Mouse (Mus musculus): ENCODE measurements around the gene Prcc.
"Not testable (repeated sequence)": the region's sequence is repeated elsewhere in the genome, so short reads cannot be mapped to it uniquely, and the experiment has no call there.

The Prcc gene

DNA sequence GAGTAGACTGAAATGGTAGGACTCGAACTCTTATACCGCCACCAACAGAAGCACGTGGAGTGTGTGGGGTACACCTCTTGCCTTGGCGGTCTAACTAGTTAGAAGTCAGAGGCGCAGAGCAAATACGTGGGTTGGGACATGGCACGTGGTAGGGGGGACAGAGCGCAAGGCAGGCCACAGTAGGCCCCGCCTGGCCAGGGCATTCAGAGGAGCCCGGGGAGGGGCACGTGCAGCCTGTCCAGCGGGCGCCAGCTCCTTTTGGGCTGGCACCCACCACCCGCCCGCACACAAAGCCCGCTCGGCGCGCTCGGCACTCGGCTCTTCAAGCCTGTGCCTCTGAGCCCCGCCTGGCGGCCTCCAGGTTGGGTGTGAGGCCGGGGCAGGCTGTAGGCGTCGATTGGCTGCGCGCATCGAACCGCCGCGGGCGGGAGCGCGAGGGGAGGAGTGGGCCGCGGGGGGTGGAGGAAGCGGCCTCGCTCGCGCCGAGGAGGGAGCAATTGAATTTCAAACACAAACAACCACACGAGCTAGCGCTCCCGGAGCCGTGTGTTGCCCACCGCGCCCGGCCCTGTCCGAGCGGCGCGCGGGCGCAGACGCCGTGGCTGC, 20.6 kb upstream of the Prcc start, which contains the start of gene Hdgf:
Gene Hdgf (plus strand): TSS at position 442 of the 606 bp plus-strand sequence.
- peak; percentile 73 for DNase-seq (ENCODE audit: low spot score)

DNA sequence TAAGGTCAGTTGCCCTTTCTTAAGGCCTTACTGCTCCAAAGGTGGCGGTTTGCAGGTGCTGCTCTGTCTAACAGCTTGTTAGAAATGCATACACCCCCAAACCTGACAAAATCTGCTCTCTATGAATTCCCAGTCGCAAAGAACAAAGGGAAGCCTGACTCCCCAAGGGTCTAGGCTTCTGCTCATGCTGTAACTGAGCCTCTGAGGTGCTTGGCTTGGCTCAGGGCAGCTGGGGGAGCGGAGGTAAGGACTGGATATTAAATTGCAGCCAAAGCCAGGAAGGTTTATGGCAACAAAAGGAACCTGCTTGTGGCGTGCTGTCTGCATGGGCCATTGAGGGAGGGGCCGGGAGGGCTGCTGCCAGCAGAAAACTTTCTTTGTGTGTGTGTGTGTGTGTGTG, 18.4 kb upstream of the Prcc start:
- DNase-seq (ENCODE audit: low spot score): no peak

DNA sequence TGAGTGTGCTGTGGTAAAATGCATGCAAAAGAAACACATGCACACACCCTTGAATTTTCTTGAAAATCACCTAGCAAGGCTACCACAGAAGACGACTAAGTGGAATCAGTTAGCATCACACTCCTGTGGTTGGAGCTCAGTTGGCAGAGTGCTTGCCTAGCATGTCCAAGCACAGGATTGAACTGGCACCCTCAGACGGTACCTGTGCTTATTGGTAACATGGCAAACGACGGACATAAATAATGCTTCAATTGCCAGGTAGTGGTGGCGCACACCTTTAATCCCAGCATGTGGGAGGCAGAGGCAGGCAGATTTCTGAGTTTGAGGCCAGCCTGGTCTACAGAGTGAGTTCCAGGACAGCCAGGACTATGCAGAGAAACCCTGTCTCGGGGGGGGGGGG, 16.6 kb upstream of the Prcc start:
- DNase-seq (ENCODE audit: low spot score): not testable (repeated sequence)

DNA sequence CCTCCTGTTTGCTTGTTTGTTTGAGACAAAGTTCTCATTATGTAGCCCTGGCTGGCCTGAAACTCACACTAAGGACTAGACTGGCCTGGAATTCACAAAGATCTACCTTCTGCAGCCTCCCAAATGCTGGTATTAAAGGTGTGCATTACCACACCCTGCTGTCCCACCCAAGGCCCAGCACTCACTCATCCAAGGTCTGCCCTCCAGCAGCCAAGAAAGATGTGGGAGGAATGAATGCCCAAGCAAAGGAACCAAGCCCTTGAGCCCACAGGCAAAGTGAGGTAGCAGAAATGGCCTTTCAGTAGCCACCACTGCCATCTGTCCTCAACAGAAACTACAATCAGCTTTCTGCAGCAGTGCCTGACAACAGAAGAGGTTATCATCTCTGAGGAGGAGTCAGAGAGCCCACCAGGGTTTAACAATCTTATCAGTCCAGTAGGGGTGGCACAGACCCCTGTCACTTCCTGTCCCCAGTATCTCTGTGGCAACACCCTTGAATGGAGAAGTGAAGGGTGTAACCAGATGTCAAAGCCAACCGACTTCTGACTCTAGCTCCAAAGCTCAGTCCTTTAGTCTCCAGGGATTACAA, 15.7 kb upstream of the Prcc start:
- no peak for DNase-seq (ENCODE audit: low spot score)

DNA sequence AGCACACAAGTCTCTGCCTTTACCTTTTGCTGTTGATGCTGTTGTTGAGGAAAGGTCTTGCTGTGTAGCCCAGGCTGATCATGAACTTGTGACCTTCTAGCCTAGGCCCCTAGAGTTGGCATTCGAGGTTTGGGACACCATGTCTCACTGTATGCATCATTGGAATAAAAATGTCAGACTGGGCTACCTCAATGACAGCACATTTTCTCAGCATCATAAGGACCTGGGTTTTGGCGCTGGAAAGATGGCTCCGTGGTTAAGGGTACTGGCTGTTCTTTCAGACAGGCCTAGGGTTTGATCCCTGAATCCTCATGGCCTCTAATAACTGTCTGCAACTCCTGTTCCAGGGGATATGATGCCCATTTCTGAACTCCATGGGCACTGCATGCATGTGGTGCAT, 14.4 kb upstream of the Prcc start:
- DNase-seq (ENCODE audit: low spot score): no peak

DNA sequence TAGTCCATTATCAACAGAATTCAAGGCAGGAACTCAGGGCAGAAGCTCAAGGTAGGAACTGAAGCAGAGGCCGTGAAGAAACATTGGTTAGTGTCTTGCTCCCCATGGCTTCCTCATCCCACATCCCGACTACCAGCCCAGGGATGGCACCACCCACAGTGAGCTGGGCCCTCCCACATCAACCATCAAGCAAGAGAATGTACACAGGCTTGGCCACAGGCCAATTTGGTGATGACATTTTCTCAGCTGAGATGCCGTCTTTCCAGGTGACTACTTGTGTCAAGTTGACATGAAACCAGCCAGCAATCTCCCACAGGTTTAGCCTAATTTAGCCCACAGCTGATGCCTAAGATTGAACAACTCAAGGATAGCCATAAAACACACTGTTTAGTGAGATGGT, 13.9 kb upstream of the Prcc start:
- DNase-seq (ENCODE audit: low spot score): no peak

DNA sequence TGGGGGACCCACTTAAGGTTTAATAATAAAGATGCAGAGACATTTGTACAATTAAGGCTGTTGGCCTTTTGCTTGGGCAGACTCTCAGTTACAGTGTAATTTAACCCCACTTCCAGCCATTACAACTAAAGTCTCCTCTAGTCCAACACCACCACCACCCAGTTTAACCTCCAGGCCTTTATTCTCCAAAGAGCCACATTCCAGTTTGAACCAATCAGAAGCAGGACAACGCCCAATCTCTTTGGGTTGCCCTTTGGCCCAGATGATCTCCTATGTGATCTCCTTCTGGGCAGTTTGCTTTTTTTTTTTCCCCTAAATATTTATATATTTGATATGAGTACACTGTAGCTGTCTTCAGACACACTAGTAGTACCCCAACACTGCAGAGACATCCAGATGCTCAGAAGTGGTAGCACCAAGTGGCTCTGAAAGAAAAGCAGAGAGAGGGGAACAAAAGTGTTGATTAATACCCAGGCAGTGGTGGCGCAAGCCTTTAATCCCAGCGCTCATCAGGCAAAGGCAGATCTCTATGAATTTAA, 8.0 kb upstream of the Prcc start:
- DNase-seq (ENCODE audit: low spot score): no peak

DNA sequence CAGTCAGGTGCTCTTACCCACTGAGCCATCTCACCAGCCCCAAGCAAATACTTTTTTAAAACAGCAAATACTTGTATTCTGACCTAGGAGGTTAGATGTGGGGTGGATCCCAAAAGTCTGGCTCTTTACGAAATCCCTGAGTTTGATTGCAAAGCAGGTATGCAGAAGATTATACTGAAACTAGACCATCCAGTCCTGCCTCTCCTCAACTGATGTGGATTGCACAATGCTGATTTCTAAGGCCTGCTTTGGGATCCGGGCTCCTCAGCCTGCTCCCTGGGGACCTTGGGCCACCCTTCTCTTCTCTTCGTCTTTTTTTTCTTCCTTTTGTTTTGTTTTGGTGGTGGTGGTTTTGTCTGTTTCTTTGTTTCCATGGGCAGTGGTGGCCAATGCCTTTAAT, 6.1 kb upstream of the Prcc start:
- no peak for DNase-seq (ENCODE audit: low spot score)

DNA sequence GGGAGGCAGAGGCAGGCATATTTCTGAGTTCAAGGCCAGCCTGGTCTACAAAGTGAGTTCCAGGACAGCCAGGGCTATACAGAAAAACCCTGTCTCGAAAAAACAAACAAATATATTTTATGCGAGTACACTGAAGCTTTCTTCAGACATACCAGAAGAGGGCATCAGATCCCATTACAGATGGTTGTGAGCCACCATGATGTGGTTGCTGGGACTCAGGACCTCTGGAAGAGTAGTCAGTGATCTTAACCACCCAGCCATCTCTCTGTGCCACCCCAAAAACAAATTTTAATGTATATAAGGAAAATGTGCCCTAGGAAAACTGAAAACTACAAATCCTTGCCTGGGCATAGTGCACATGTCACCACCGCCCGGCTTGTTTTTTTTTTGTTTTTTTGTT, 2.0 kb upstream of the Prcc start:
- DNase-seq (ENCODE audit: low spot score): not testable (repeated sequence)

DNA sequence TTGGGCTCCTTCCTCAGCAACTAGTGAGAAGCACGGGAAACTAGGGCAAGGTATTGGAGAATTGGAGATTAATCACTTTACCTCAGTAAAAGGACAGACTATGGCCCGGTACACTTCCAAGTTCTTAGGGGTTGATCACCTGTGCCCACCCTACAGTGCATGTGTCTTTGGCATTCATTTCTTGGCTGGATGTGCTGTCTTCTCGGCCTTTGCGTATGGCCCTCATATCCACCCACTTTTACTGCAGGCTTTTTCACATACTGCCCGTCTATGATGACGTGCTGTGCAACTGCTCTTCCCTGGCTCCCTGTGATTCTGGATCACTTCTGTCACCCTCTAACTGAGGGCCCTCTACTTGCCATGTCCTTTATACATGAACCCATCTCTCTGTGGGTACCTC, 1.0 kb upstream of the Prcc start:
- no peak for DNase-seq (ENCODE audit: low spot score)

DNA sequence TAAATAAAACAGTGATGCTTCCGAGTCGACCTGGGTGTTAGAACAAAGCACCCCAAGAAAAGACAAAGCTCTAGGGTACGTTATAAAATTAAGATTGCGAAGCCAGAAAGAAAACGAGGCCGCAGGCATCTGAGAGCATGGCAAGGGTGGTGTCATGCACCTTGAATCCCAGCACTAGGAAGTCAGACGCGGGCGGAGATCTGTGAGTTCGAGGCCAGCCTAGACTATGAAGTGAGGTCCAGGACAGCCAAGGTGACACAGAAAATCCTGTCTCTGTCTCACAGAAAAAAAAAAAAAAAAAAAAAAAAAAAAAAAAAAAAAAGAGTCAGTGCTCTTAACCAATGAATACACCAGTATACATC, 577 bp upstream of the Prcc start:
- DNase-seq (ENCODE audit: low spot score): peak; percentile 15

DNA sequence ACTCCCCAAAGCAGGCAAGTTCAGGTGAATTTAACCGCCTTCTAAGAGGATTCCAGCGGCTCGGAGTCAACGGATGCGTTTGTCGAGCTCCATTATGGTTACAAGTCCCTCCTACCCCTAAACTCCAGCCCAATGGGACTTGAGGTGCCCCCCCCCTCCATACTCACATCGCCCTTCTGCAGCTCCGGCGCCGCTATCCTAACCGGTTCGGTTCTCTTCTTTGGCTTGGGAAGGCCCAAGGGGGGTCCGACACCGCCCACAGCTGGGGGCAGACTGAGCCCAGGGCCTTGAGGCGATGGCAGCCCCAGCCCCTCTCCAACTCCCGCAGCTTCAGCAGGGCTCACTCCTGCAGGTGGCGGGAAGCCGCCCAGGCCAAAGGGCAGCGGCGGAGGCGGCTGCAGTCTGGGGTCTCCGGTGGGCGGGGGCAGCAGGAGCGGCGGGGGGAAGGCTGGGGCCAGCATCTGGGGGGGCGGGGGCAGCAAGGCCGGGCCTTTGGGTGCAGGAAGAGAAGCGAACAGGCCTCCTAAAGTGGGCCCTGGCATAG, 628 bp downstream of the Prcc start:
- peak; percentile 28 for DNase-seq (ENCODE audit: low spot score)

DNA sequence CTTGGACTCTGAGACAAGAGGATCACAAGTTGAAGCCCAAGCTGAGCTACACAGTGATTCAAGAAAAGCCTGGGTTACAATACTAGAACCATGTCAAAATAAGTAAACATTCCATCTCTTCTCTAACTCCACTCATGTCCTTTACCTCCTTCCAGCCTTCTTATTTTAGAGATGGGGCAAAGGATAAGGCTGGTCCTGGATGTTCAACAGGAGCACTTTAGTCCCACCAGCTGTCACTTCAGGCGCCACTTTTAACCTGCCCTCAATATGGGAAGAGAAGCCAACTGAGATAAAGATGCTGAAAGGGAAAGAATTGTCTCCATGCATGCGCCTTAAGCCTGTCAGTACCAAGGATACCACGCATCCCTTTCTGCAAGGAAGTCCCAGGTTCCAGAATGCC, 1.1 kb downstream of the Prcc start:
- no peak for DNase-seq (ENCODE audit: low spot score)

DNA sequence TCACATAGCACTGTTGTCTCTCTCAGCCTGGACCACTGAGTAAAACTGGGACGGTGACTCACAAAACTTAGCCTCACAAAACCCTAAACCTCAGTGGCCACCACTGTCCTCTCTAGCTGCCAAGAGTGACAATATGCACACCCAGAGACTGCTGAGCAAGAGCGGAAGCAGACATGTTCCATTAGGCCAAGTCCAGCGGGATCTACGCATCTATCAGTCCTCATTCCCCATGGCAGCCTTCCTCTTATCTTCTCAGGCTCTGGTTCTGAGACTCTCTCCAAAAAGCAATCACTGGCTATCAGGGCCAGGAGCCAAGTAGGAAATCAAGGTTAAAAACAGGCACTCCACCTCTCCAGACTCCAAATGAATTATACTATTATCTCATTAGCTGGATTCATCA, 7.7 kb downstream of the Prcc start:
- no peak for DNase-seq (ENCODE audit: low spot score)

DNA sequence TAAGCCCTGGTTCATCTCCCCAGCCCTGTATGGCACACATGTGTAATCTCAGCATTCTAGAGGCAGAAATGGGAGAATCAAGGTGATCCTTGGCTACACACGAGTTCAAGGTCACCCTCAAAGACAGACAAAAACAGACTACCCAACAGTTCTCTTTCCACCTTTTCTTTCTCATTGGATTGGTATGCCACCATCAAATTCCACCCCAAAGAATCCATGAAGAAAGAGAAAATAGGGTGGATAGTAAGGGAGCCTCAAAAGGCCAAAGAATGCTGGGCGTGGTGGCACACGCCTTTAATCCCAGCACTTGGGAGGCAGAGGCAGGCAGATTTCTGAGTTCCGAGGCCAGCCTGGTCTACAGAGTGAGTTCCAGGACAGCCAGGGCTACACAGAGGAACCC, 21.3 kb downstream of the Prcc start:
- DNase-seq (ENCODE audit: low spot score): not testable (repeated sequence)

DNA sequence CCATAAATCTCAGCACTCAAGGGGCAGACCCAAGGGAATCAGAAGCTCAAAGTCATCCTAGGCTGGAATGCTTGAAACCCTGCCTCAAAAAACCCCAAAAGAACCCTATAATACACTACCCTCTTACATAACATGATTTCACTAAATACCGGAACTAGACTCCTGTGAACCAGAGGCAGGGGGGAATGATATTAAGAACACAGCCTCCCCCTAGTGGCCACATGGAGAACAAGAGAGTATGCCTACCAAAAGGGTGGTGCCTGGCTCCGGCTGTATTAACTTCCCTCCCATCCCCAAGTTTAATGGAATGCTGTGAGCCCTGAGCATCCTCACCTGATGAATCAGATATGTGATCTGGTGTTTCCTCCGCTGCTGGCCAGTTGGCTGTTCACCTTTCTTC, 25.6 kb downstream of the Prcc start:
- peak; percentile 25 for DNase-seq (ENCODE audit: low spot score)

DNA sequence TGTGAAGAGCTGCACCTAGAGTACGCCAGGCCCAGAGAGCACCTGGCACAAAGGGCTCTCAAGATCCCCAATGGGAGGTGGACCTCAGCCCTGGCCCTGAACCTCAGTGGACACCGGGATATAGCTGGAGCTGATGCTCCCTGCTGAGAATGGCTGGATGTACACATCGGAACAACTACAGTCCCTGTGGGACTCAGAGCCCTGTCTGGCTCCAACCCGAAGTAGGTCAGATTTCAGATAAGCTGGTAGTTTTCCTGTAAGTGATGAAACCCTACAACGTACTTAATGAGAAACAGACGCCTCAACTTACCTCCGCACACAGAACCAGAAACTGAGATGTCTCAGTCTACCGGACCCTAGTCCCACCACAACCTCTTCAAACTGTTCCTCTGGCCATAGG, 27.7 kb downstream of the Prcc start:
- DNase-seq (ENCODE audit: low spot score): no peak

DNA sequence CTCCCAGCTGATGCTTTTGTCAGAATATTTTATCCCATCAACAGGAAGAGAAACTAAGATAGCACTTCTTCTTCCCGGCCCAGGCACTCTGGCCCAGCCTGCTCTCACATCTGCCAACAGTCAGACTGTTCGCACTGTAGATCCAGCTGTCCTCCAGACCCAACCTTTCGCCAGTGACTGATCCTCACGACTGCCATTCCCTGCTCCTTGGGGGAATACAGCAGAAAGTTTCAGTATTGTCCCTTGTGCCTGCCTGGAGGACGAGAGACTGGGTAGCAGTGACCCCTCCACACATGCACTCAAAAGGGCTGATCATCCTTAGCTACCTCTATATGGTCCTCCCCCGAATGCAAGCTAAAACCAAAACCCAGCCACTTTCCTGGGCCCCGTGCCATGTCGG, 29.5 kb downstream of the Prcc start:
- no peak for DNase-seq (ENCODE audit: low spot score)

DNA sequence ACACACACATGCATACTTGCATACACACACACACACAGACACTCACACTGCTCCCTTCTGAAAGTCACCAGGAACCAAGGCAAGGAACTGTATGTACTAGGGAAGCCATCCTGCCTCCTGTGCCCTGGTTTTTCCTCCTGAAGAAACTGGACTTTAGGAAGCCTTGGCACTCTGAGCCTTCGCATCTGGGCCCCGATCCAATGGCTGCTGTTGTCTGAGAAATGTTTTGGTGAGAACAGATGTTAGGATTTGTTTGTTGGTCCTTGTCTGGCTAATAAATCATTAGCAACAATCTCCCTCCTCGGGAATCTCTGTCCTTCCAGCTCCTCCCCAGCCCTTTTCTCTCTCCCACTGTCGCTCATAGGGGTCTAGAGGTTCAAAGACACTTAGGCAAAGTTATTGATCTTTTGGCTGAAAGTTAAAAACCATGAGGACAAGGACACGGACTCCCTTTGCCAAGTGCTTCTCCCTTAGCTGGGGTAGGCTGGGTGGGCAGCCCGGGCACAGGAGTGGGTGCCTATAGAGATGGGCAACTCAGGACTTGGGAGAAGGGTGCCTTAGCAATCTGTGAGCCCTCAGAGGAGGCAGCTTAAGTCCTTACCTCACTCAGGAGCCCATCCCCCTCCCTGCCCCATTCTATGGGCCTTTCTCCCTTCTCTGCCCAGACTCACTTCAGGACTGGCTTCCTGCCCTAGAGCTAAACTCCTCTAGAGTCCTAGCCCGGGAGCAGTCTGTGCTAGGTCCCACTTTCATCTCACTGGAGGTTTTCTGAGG, 30.4 kb downstream of the Prcc start:
- DNase-seq (ENCODE audit: low spot score): no peak

DNA sequence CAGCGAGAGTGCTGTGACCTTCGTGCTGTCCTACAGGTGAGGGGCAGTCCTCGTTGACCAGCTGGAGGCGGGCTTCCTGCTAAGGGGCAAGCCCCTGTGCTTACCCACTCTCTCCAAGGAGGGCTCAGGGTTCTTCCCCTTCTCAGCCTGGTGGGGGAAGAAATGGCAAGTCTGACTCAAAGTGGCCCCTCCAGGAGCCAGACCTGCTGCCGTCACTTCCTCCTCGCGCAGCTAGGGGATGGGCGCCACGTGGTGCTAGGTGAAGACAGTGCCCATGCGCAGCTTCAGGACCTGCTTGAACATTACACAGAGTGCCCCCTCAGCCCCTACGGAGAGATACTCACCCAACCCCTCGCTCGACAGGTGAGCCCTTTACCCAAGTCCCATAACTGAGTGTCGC, 36.3 kb downstream of the Prcc start:
- no peak for DNase-seq (ENCODE audit: low spot score)

DNA sequence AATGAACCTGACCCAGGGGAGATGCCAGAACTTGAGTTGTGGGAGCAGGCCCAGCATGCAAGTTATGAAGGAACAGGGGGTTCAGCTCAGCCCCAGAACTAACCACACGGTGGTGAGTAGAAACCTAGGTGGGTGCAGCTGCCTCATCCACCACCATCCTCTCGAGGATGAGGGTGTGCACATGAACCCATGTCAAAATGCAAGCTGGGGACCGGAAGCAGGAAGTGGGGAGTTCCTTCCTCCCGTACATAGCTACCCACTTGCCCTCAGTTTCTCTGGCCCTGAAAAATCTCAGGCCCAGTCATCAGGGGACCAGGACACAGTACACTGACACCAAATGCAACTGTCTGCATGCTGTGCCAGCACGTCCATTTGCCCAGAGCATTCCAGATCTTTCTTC, 37.7 kb downstream of the Prcc start:
- no peak for DNase-seq (ENCODE audit: low spot score)

DNA sequence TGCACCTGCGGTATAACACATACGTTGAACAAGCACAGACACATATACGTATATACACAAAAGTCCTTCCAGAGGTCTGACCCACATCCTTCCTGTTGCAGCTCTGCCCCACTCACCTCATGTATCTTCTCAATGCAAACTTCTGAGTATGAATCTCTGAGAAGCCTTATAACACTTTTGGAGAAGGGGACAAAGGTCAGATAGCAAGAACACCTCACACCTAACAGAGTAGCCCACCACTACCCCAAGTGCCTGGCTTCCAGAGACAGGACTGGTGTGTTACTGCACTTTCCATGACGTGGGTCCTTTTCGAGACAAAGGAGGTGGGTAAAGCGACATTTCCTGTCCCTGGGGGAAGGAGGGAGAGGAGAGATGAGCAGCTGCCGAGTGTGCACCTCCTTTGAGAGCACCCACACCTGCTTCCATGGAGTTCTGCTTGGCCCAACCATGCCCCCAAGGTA, 38.7 kb downstream of the Prcc start, which contains the start of gene Sh2d2a:
Gene Sh2d2a (plus strand): TSS at position 106 of the 461 bp plus-strand sequence.
- DNase-seq (ENCODE audit: low spot score): no peak

DNA sequence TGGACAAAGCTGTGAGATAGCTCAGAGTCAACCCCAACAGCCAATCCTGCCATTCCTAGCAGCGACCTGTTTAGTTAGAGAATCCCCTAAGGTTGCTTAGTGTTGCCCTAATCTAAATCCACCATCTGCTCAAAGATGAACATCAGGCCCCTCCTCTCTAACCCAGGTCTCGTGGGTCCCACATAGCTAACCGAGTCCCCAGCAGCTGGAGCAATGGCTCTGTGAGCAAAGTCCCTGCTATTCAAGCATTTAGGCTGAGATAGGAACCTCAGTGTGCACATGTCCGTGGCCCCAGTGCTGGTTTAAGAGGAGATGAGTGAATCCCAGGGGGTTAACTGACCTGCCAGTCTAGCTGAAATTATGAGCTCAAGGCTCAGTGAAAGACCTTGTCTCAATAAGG, 39.2 kb downstream of the Prcc start:
- no peak for DNase-seq (ENCODE audit: low spot score)
